Mouse (Mus musculus) brain, embryonic 14.5 days (tissue): ENCODE results near the gene Polg2.

Experiments used
- CTCF ChIP-seq: fragments of 200-500 bp; IDR thresholded peaks from 2 replicates; pipeline ENCODE4 v1.5.1; 2012; ENCODE audit warnings: inconsistent platforms, mild to moderate bottlenecking, moderate library complexity, borderline replicate concordance; ENCODE audit not compliant: insufficient read depth, insufficient read length; ENCODE audit errors: extremely low read depth
- POLR2A ChIP-seq: fragments of 200-500 bp; IDR thresholded peaks from 2 replicates; pipeline ENCODE4 v1.6.1; 2012; ENCODE audit warnings: mild to moderate bottlenecking, inconsistent platforms, borderline replicate concordance; ENCODE audit not compliant: poor library complexity, insufficient read depth, insufficient read length, severe bottlenecking; ENCODE audit errors: extremely low read depth

- TF ChIP-seq POLR2A (no peak), CTCF (no peak)
Measured at GRCm38 (mm10) chr11:106817808-106818207, 38.5 kb upstream of the Polg2 start.
